Mouse (Mus musculus) testis, adult 2 months (tissue): ENCODE results near the gene Gse1. TPM values are rescaled to one million over a fixed set of nuclear protein-coding genes. Genes with fewer than 3 reads are reported as not detected.

Source experiments
- H3K27ac ChIP-seq: fragments of 200-500 bp; 2 replicates; pipeline ENCODE4 v1.5.1; 2012; ENCODE audit warnings: low read depth, low read length; ENCODE audit not compliant: control insufficient read depth, insufficient read depth
- H3K27me3 ChIP-seq: fragments of 200-500 bp; 2 replicates; pipeline ENCODE4 v1.6.1; 2012; ENCODE audit warnings: mild to moderate bottlenecking, low read length, moderate library complexity; ENCODE audit not compliant: control insufficient read depth, insufficient read depth
- H3K36me3 ChIP-seq: fragments of 200-500 bp; 2 replicates; pipeline ENCODE4 v1.6.1; 2012; ENCODE audit warnings: mild to moderate bottlenecking, low read length; ENCODE audit not compliant: control insufficient read depth, insufficient read depth
- H3K4me1 ChIP-seq: fragments of 200-500 bp; 2 replicates; pipeline ENCODE4 v1.6.1; 2012; ENCODE audit warnings: low read length; ENCODE audit not compliant: control insufficient read depth, insufficient read depth
- H3K4me3 ChIP-seq: fragments of 200-500 bp; 2 replicates; pipeline ENCODE4 v1.5.1; 2012; ENCODE audit warnings: low read depth, mild to moderate bottlenecking, low read length, moderate library complexity, mixed read lengths; ENCODE audit not compliant: control insufficient read depth
- CTCF ChIP-seq: fragments of 200-500 bp; IDR thresholded peaks from 2 replicates; pipeline ENCODE4 v1.5.1; 2012; ENCODE audit warnings: low read depth, mild to moderate bottlenecking, inconsistent platforms, low read length, moderate library complexity; ENCODE audit not compliant: control insufficient read depth, insufficient read depth, insufficient replicate concordance
- POLR2A ChIP-seq: fragments of 200-500 bp; IDR thresholded peaks from 2 replicates; pipeline ENCODE4 v1.6.1; 2012; ENCODE audit warnings: low read depth, mild to moderate bottlenecking, inconsistent platforms, low read length, moderate library complexity; ENCODE audit not compliant: control insufficient read depth
- polyA plus RNA-seq: library from polyadenylated mRNA; depleted of rRNA; stranded (reverse); fragments of >200 nt; gene quantifications from 2 replicates; pipeline ENCODE4 v1.2.3, GENCODE M21; 2012

Gene Gse1
- polyA plus RNA-seq, 1 experiment = 4.0 TPM

DNA sequence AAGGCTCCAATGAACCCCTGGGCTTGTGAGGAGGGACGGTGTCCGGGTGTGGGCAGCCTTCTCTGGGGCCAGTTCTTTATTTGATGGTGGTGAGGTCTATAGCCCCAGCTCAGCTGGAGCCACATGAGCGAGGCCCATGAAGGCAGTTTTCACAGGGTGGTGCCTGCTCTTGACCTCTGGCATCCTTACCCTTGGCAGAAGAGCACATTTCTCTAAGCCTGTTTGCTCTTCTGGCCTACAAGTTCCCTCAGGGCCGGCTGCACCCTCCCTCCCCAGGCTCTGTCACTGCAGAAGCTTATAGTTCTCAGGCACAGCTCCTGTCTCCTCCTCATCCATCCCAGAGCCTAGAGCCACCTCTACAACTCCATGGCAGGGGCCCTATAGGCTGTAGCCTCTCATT is 186.0 kb downstream of the Gse1 start:
- Histone ChIP-seq H3K4me1 (peaks cover 13% of the 10 kb centered on the region), H3K27ac (no peak overlapping the region), H3K27me3 (no peaks in the 10 kb centered on the region), H3K36me3 (no peaks in the 10 kb centered on the region), H3K4me3 (no peak overlapping the region)
- TF ChIP-seq POLR2A (no peak), CTCF (no peak)

DNA sequence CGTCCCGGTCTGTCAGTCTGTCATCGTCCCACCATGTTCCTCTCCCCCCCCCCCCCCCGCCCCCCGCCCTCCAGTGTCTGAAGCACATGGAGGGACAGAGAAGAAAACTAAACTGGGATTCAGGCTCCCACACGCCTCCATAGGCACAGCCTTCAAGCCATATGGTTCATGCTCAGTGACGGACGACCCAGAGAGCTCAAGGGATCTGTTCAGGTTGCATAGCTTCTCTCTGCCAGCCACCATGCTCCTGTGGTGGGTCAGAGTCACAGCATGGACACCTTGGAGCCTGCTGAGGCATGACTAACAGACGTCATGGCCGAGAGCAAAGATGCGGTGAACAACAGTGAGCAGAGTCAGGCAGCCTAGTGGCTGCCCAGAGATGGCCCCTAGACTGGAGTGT is 187.2 kb downstream of the Gse1 start:
- Histone ChIP-seq H3K27ac (no peak overlapping the region), H3K4me1 (peaks cover 13% of the 10 kb centered on the region), H3K4me3 (no peak overlapping the region), H3K36me3 (no peaks in the 10 kb centered on the region), H3K27me3 (no peaks in the 10 kb centered on the region)
- TF ChIP-seq POLR2A = no peak
- no peak for TF ChIP-seq CTCF

DNA sequence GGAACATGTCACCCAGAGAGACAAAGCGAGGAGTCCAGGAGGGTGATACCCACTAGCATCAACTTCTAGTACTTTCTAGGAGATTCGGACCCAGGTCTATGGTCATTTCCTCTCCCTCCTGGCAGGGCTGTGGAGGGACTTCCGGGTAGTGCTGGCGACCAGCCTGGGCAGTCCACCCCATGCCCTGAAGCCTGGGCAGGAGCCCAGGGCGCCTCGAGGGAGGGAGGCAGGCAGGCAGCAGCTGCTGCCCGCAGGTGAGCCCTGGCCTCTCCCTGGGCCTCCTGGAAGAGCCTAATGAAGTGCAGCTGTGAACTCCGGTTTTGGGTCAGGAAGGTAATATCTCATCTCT is 187.9 kb downstream of the Gse1 start:
- no peak overlapping the region for H3K4me3 ChIP-seq
- TF ChIP-seq CTCF = no peak
- TF ChIP-seq POLR2A = no peak
- H3K4me1 ChIP-seq = peaks cover 9% of the 10 kb centered on the region
- H3K36me3 ChIP-seq = no peaks in the 10 kb centered on the region
- no peak overlapping the region for H3K27ac ChIP-seq
- no peaks in the 10 kb centered on the region for H3K27me3 ChIP-seq

DNA sequence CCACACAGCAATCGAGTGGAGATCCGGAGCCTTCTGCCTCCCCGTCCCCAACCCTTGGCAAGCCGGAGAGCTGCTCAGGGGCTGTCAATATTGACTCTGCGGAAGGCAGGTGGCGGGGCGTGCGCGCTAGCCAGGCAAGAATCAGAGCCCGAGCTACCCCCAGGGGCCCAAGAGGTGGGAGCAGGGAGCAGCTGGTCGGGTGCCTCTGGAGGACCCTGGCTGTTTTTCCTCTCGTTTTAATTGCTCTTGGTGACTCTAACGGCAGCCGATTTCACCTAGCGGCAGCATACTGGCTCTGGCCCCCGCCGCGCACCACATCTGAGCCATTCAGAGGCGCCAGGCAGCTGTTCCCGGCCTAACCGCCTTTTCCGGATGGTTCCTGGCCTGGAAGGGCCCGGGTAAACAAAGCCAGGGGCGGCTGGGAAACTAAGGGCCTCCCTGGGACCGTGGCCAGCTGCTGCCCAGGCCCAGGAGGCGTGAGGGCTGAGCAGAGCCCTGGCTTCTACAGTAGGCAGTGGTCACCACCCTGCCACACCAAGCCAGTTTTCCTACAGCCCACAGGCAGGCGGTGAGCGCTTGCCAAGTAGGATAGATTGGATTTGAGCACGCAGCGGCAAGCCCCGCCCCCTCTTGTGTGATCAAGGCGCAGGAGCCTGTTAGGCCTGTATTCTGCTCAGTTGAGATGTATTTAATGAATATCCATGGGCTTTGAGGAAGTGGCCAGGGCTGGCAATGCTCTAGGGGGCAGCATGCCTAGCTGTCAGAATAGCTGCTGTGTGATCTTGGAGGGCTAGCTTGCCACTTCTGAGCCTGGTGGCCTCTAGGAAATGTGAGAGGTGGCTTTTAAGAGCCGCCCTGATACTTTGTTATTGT is 188.5 kb downstream of the Gse1 start:
- H3K36me3 ChIP-seq = no peaks in the 10 kb centered on the region
- no peak for TF ChIP-seq CTCF
- TF ChIP-seq POLR2A = 0 out of 2 replicates have a peak, but pooled peaks have one; percentile 20
- no peak overlapping the region for H3K27ac ChIP-seq
- H3K4me1 ChIP-seq = peaks cover 6% of the 10 kb centered on the region
- H3K27me3 ChIP-seq = no peaks in the 10 kb centered on the region
- H3K4me3 ChIP-seq = no peak overlapping the region

DNA sequence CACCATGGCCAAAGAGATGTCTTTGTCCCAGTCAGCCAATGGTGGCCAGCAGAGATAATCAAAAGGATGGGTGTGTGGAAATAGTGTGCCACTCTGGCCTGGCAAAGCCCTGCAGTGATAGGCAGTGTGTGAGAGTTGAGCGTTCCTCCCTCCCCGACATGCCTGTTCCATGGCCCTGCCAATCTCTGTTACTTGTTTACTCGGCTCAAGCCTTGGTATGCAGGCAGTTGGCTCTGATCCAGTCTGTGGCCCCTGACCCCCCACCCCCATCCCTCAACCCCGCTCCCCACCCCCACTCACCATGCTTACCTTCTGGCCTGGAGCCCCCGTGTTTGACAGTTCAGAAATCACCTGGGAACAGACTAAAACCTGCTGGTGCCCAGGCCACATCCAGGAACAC is 189.9 kb downstream of the Gse1 start:
- Histone ChIP-seq H3K4me1 (peaks cover 6% of the 10 kb centered on the region), H3K36me3 (no peaks in the 10 kb centered on the region), H3K27ac (no peak overlapping the region), H3K4me3 (no peak overlapping the region), H3K27me3 (no peaks in the 10 kb centered on the region)
- TF ChIP-seq POLR2A (no peak), CTCF (no peak)

DNA sequence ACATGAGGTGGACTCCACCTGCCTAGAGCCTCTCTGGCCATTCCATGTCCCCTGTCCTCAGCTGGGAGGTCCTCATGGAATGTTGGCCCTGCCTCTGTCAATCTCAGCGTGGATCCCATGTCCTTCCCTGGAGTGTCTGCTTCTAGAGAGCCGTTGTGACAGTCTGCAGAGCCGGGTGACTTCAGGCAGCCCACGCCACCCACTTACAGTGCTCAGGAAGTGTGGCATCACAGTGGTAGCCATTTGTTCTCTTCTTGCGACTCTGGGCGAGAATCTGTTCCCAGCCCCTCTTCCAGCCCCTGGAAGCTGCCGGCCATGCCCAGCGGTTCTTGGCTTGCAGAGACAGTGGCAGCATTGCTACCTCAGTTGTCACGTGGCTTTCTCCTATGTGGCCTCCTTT is 191.4 kb downstream of the Gse1 start:
- H3K27me3 ChIP-seq = no peaks in the 10 kb centered on the region
- no peak overlapping the region for H3K27ac ChIP-seq
- peaks cover 6% of the 10 kb centered on the region for H3K4me1 ChIP-seq

DNA sequence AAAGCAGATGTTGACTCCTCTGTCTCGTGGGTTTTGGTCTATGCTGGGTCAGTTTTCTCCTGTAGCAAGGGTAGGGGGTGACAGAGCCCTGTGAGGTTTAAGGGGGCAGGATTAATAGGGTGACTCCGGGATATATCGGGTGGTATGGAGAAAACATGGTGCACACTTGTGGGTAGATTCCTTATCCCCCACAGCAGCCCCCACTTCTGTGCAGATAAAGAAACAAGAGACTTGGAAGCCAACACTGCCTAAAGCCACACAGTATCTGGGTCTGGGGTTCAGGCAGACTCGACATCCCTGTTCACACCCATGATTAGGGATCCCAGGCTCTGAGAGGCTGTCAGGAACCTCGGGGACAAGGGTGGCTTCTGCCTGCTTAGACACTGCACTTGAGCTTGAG is 192.0 kb downstream of the Gse1 start:
- Histone ChIP-seq H3K27ac (no peak overlapping the region), H3K27me3 (no peaks in the 10 kb centered on the region)

More for the DNA sequence above, 191.4 kb downstream of the Gse1 start:
- Histone ChIP-seq H3K36me3 (no peaks in the 10 kb centered on the region), H3K4me3 (no peak overlapping the region)
- TF ChIP-seq POLR2A (no peak), CTCF (no peak)

More for the DNA sequence above, 192.0 kb downstream of the Gse1 start:
- TF ChIP-seq POLR2A = no peak
- TF ChIP-seq CTCF = no peak
- H3K36me3 ChIP-seq = no peaks in the 10 kb centered on the region
- H3K4me1 ChIP-seq = peaks cover 9% of the 10 kb centered on the region
- H3K4me3 ChIP-seq = no peak overlapping the region
